ENCODE assay signal across 8 mouse cellular contexts in genomic region chr15:10177083-10177482, GRCm38 (mm10). TPM values are rescaled to one million over a fixed set of nuclear protein-coding genes. Genes with fewer than 3 reads are reported as not detected.
DNase-seq lines count a peak whose midpoint lies in the region; ATAC-seq and TF ChIP-seq lines count a peak whose summit lies in the region.

TSS of gene Prlr (plus strand) at chr15:10177238.

- no peak for DNase-seq in left cerebral cortex, adult 2 months (ENCODE audit: extremely low spot score in 1 of 2, low spot score in 2 of 2)
- no peak for DNase-seq in left cerebral cortex, postnatal 14 days (ENCODE audit: low spot score in 2 of 2)
- DNase-seq in embryo, embryonic 10.5 days (ENCODE audit: low spot score) = peak; percentile 31
- no peak for DNase-seq in intestine, embryonic 14.5 days (ENCODE audit: low spot score)
- no peak for DNase-seq in thymus, postnatal 0 days (ENCODE audit: low spot score)
- no peak for DNase-seq in right cerebral cortex, postnatal 36 days (ENCODE audit: low spot score in 2 of 2)

- H3K4me2 ChIP-seq in intestine, embryonic 14.5 days (ENCODE audit: low read length) = peak within 1 kb of the TSS; percentile 82
- H3K4me2 ChIP-seq in neural tube, embryonic 15.5 days = peak within 1 kb of the TSS; percentile 85

- no peak for TF ChIP-seq CTCF in left cerebral cortex, adult 2 months (IDR thresholded peaks at IDR 0.05)

- H3K36me3 ChIP-seq in intestine, embryonic 14.5 days (ENCODE audit: control insufficient read depth, insufficient read depth, low read length) = no peaks in the 10 kb centered on the region
- H3K36me3 ChIP-seq in neural tube, embryonic 15.5 days = no peaks in the 10 kb centered on the region

- intact Hi-C loops in left cerebral cortex, adult 2 months (cut with DNase I) = no loop called here
- intact Hi-C loops in left cerebral cortex, postnatal 14 days (cut with DNase I) = no loop called here

- no peak within 1 kb of the TSS for H3K27ac ChIP-seq in left cerebral cortex, adult 2 months
- no peak within 1 kb of the TSS for H3K27ac ChIP-seq in intestine, embryonic 14.5 days (ENCODE audit: low read depth)
- H3K27ac ChIP-seq in neural tube, embryonic 15.5 days (replicated peaks) = no peak within 1 kb of the TSS

- 1% methylated on average over 9 of the region's 9 CpGs for WGBS in intestine, embryonic 14.5 days
- 6% methylated on average over 9 of the region's 9 CpGs for WGBS in neural tube, embryonic 15.5 days

- H3K27me3 ChIP-seq in intestine, embryonic 14.5 days (replicated peaks; ENCODE audit: control insufficient read depth, insufficient read depth, low read length) = no peaks in the 10 kb centered on the region
- H3K27me3 ChIP-seq in neural tube, embryonic 15.5 days (replicated peaks) = 0 out of 2 replicates have a peak, but pooled peaks cover 4% of the 10 kb centered on the region

- H3K9me3 ChIP-seq in intestine, embryonic 14.5 days (ENCODE audit: control insufficient read depth, low read length) = no peaks in the 10 kb centered on the region
- H3K9me3 ChIP-seq in neural tube, embryonic 15.5 days (replicated peaks) = no peaks in the 10 kb centered on the region

- peak within 1 kb of the TSS; percentile 25 for H3K9ac ChIP-seq in intestine, embryonic 14.5 days (ENCODE audit: low read length)
- H3K9ac ChIP-seq in neural tube, embryonic 15.5 days (replicated peaks) = peak within 1 kb of the TSS; percentile 0

- H3K4me3 ChIP-seq in left cerebral cortex, adult 2 months = peak within 1 kb of the TSS; percentile 42
- peak within 1 kb of the TSS; percentile 36 for H3K4me3 ChIP-seq in intestine, embryonic 14.5 days (ENCODE audit: low read depth, low read length)
- peak within 1 kb of the TSS; percentile 47 for H3K4me3 ChIP-seq in neural tube, embryonic 15.5 days (replicated peaks)

- H3K4me1 ChIP-seq in intestine, embryonic 14.5 days (replicated peaks; ENCODE audit: control insufficient read depth, insufficient read depth, low read length) = no peaks in the 10 kb centered on the region; the same call in 1 of the 2 replicates
- peaks cover 13% of the 10 kb centered on the region for H3K4me1 ChIP-seq in neural tube, embryonic 15.5 days

- ATAC-seq in intestine, embryonic 14.5 days (replicated peaks; ENCODE audit: low FRiP score, low TSS enrichment, low read depth) = no peak
- 0 out of 2 replicates have a peak, but pooled peaks have one; percentile 43 for ATAC-seq in neural tube, embryonic 15.5 days (ENCODE audit: low FRiP score)
- no peak for ATAC-seq in CD4-positive, CD25-positive, alpha-beta regulatory T cell, adult 4 months

RNA-seq across cellular contexts. Expression of gene Prlr, which starts in this region (rescaled TPM):
- 1 to 10 TPM; 2.2 to 2.3 TPM for total RNA-seq in left cerebral cortex, adult 2 months (2021)
- total RNA-seq in left cerebral cortex, postnatal 14 days (2021) = 1 to 10 TPM; 1.3 to 1.9 TPM
- polyA plus RNA-seq in intestine, embryonic 14.5 days (2014; fragmentation: Nextera tagmentation; extraction: Ambion mirVana) = 9.9 and 10.7 TPM in 2 replicates
- 3.8 and 4.0 TPM in 2 replicates for polyA plus RNA-seq in neural tube, embryonic 15.5 days (2015; fragmentation: Nextera tagmentation; extraction: Ambion mirVana)
- polyA plus RNA-seq in thymus, postnatal 0 days (2015; fragmentation: Nextera tagmentation; extraction: Ambion mirVana) = 0.37 and 0.62 TPM in 2 replicates
- polyA plus RNA-seq in CD4-positive, CD25-positive, alpha-beta regulatory T cell, adult 4 months (2017; shearing (Covaris generic)) = under 1 TPM; 0.10 to 0.38 TPM
